Mouse (Mus musculus) ES-Bruce4 (cell line): ENCODE results near the gene Rhebl1. TPM values are rescaled to one million over a fixed set of nuclear protein-coding genes. Genes with fewer than 3 reads are reported as not detected.
A peak's percentile ranks its signal among the peaks of the same experiment; 100 is the strongest.

Source experiments
- H3K27ac ChIP-seq: 2 replicates; pipeline ENCODE4 v1.5.1; 2012; ENCODE audit warnings: low read length, inconsistent platforms; ENCODE audit not compliant: insufficient read depth
- H3K27me3 ChIP-seq: 2 replicates; pipeline ENCODE4 v1.6.1; 2012; ENCODE audit warnings: mild to moderate bottlenecking, low read length, inconsistent platforms; ENCODE audit not compliant: control insufficient read depth, poor library complexity, insufficient read depth, severe bottlenecking
- H3K36me3 ChIP-seq: 2 replicates; pipeline ENCODE4 v1.6.1; 2012; ENCODE audit warnings: inconsistent platforms, mild to moderate bottlenecking, low read length, moderate library complexity; ENCODE audit not compliant: control insufficient read depth, poor library complexity, insufficient read depth, severe bottlenecking
- H3K4me1 ChIP-seq: one replicate; pipeline ENCODE4 v1.8.1; 2011; ENCODE audit warnings: low read length; ENCODE audit not compliant: control insufficient read depth, insufficient read depth
- H3K4me3 ChIP-seq: 2 replicates; pipeline ENCODE4 v1.5.1; 2011; ENCODE audit warnings: low read depth, mild to moderate bottlenecking, low read length
- H3K9ac ChIP-seq: 2 replicates; pipeline ENCODE4 v1.6.1; 2012; ENCODE audit warnings: low read depth, mild to moderate bottlenecking, inconsistent platforms; ENCODE audit not compliant: poor library complexity, severe bottlenecking
- H3K9me3 ChIP-seq: replicated peaks from 2 replicates; pipeline ENCODE4 v1.6.1; 2012; ENCODE audit warnings: mild to moderate bottlenecking, low read length, inconsistent platforms; ENCODE audit not compliant: control insufficient read depth, poor library complexity, insufficient read depth, severe bottlenecking
- CTCF ChIP-seq: IDR thresholded peaks from one replicate; pipeline ENCODE4 v1.8.1; 2011; ENCODE audit warnings: low read depth, low read length
- EP300 ChIP-seq: IDR thresholded peaks from 2 replicates; pipeline ENCODE4 v1.6.1; 2011; ENCODE audit warnings: low read depth, low read length; ENCODE audit not compliant: insufficient read depth
- POLR2A ChIP-seq: IDR thresholded peaks from one replicate; pipeline ENCODE4 v1.8.1; 2011; ENCODE audit warnings: low read length; ENCODE audit not compliant: insufficient read depth
- polyA plus RNA-seq: library from polyadenylated mRNA; stranded (reverse); fragments of >200 nt; gene quantifications from 2 replicates; pipeline ENCODE4 v1.2.4, GENCODE M21; 2011; ENCODE audit warnings: low read depth; ENCODE audit not compliant: missing spikeins, insufficient read depth, insufficient read length

The Rhebl1 gene
- polyA plus RNA-seq, 1 experiment, result 41.9 TPM

GRCm38 (mm10) chr15:98917091-98917490 is 22.8 kb upstream of the Rhebl1 start:
- peak overlapping the region; percentile 90 for H3K9ac ChIP-seq
- peaks cover 3% of the 10 kb centered on the region for H3K4me1 ChIP-seq
- H3K27ac ChIP-seq, result no peak overlapping the region
- TF ChIP-seq EP300 (no peak), CTCF (no peak), POLR2A (no peak)
- peak overlapping the region; percentile 80 for H3K4me3 ChIP-seq
- H3K9me3 ChIP-seq, result no peaks in the 10 kb centered on the region
- H3K36me3 ChIP-seq, result no peaks in the 10 kb centered on the region
- H3K27me3 ChIP-seq, result no peaks in the 10 kb centered on the region

DNA sequence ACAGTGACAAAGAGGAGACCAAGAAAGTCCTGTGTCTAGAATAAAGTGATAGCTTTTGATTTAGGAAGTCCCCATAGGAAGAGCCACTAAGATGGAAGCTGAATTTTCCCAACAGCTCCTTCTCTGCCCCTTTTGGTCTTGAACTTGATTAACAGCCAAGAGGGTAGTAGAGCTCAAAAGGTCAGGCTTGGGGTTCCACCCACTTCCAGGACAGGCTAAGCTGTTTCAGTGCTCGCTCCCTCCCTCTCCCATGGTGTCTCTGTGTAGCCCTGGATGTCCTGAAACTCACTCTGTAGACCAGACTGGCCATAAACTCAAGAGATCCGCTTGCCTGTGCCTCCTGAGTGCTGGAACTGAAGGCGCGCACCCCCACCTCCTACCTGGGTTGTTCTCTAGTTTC is 21.7 kb upstream of the Rhebl1 start:
- Histone ChIP-seq H3K36me3 (no peaks in the 10 kb centered on the region; the same call in 1 of the 2 replicates), H3K27me3 (no peaks in the 10 kb centered on the region), H3K4me3 (no peak overlapping the region), H3K4me1 (peaks cover 3% of the 10 kb centered on the region), H3K9ac (no peak overlapping the region), H3K27ac (no peak overlapping the region), H3K9me3 (no peaks in the 10 kb centered on the region)
- TF ChIP-seq CTCF, result no peak
- TF ChIP-seq EP300, result no peak
- TF ChIP-seq POLR2A, result no peak

GRCm38 (mm10) chr15:98914903-98915302 is 20.6 kb upstream of the Rhebl1 start:
- Histone ChIP-seq H3K27ac (no peak overlapping the region), H3K4me3 (no peak overlapping the region), H3K27me3 (no peaks in the 10 kb centered on the region), H3K9me3 (no peaks in the 10 kb centered on the region), H3K4me1 (peaks cover 3% of the 10 kb centered on the region), H3K9ac (no peak overlapping the region), H3K36me3 (peaks cover 2% of the 10 kb centered on the region; the same call in 1 of the 2 replicates)
- TF ChIP-seq EP300 (no peak), POLR2A (no peak), CTCF (no peak)

DNA sequence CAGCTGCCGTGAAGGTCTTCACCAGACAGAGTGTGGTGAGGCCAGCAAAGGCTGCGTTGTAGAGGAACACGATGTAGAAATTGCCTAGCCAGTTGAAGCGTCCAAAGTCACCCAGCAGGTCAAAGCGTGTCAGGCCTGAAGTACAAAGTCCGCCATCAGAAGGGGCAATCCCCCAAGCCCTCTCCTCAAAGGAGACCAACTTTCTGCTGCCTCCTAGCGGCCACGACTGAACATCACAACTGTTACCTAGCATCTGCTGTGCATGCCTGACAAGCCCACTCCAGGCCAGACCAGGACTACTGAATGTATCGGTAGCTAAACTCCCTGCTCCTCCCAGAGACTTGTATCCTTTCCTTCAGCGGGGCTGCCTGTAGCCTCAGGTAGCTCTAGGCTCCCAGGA is 10.4 kb upstream of the Rhebl1 start:
- Histone ChIP-seq H3K36me3 (peaks cover 3% of the 10 kb centered on the region), H3K9me3 (no peaks in the 10 kb centered on the region), H3K27me3 (no peaks in the 10 kb centered on the region), H3K4me3 (no peak overlapping the region), H3K27ac (no peak overlapping the region), H3K4me1 (no peaks in the 10 kb centered on the region), H3K9ac (no peak overlapping the region)
- TF ChIP-seq CTCF (peak; percentile 91), POLR2A (no peak), EP300 (no peak)

GRCm38 (mm10) chr15:98902600-98902999 is 8.3 kb upstream of the Rhebl1 start:
- no peak for TF ChIP-seq EP300
- no peak for TF ChIP-seq CTCF
- TF ChIP-seq POLR2A, result no peak

DNA sequence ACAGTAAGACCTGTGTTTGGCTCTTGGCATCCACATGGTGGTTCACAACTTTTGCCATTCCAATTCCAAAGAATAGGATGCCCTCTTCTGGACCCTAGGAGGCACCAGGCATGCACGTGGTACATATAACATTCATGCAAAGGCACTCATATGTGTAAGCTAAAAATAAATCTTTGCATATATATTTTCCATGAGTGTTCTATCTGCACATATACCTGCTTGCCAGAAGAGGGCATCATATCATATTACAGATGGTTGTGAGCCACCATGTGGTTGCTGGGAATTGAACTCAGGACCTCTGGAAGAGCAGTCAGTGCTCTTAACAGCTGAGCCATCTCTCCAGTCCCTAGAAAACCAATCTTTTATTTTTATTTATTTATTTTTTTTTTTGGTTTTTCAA is 7.2 kb upstream of the Rhebl1 start:
- TF ChIP-seq CTCF (no peak), POLR2A (no peak), EP300 (no peak)
- H3K9me3 ChIP-seq, result no peaks in the 10 kb centered on the region
- H3K36me3 ChIP-seq, result no peaks in the 10 kb centered on the region; the same call in 1 of the 2 replicates
- no peak overlapping the region for H3K27ac ChIP-seq
- H3K27me3 ChIP-seq, result peaks cover 2% of the 10 kb centered on the region; the same call in 1 of the 2 replicates
- H3K9ac ChIP-seq, result no peak overlapping the region
- no peaks in the 10 kb centered on the region for H3K4me1 ChIP-seq
- H3K4me3 ChIP-seq, result no peak overlapping the region

More at GRCm38 (mm10) chr15:98902600-98902999, 8.3 kb upstream of the Rhebl1 start:
- Histone ChIP-seq H3K9ac (no peak overlapping the region), H3K4me3 (no peak overlapping the region), H3K36me3 (peaks cover 3% of the 10 kb centered on the region), H3K4me1 (no peaks in the 10 kb centered on the region), H3K27me3 (peaks cover 2% of the 10 kb centered on the region; the same call in 1 of the 2 replicates), H3K9me3 (no peaks in the 10 kb centered on the region), H3K27ac (no peak overlapping the region)
